Mouse (Mus musculus) frontal cortex, postnatal 25 days (tissue): ENCODE data around the gene Spata16.

Experiments used
- DNase-seq, 2 experiments: peaks; one replicate each; pipeline ENCODE4 v3.0.0; 2022; ENCODE audit warnings: low spot score in 2 of 2

The Spata16 gene

GRCm38 (mm10) chr3:26832954-26833353 lies 195.5 kb downstream of the Spata16 start:
- DNase-seq: no peak

- peak in 1 of 2 experiments; percentile 43 for DNase-seq
These were observed 197.0 kb downstream of the Spata16 start for GRCm38 (mm10) chr3:26834178-26835050.

GRCm38 (mm10) chr3:26835051-26835755 lies 197.8 kb downstream of the Spata16 start:
- DNase-seq: no peak

- DNase-seq: no peak
These were observed 207.6 kb downstream of the Spata16 start for GRCm38 (mm10) chr3:26845041-26845440.

- DNase-seq: no peak
These were observed 210.5 kb downstream of the Spata16 start for GRCm38 (mm10) chr3:26847935-26848334.

- DNase-seq: no peak
These were observed 212.8 kb downstream of the Spata16 start for GRCm38 (mm10) chr3:26850207-26850606.

- no peak for DNase-seq
These were observed 213.5 kb downstream of the Spata16 start for GRCm38 (mm10) chr3:26850691-26851563.

GRCm38 (mm10) chr3:26853557-26853956 lies 216.1 kb downstream of the Spata16 start:
- DNase-seq: no peak

- no peak for DNase-seq
These were observed 237.3 kb downstream of the Spata16 start for GRCm38 (mm10) chr3:26874706-26875105.

GRCm38 (mm10) chr3:26877291-26877690 lies 239.9 kb downstream of the Spata16 start:
- DNase-seq: no peak

GRCm38 (mm10) chr3:26916607-26917006 lies 279.2 kb downstream of the Spata16 start:
- no peak for DNase-seq

GRCm38 (mm10) chr3:26920986-26921385 lies 283.6 kb downstream of the Spata16 start:
- no peak for DNase-seq

- no peak for DNase-seq
These were observed 284.2 kb downstream of the Spata16 start for GRCm38 (mm10) chr3:26921576-26921975.

GRCm38 (mm10) chr3:26923391-26923790 lies 286.0 kb downstream of the Spata16 start:
- DNase-seq: no peak

- no peak for DNase-seq
These were observed 286.8 kb downstream of the Spata16 start for GRCm38 (mm10) chr3:26924212-26924611.

GRCm38 (mm10) chr3:26933079-26933478 lies 295.7 kb downstream of the Spata16 start:
- DNase-seq: no peak

GRCm38 (mm10) chr3:26936897-26937590 lies 299.6 kb downstream of the Spata16 start:
- no peak for DNase-seq

GRCm38 (mm10) chr3:26966776-26967175 lies 329.4 kb downstream of the Spata16 start:
- no peak for DNase-seq

- no peak for DNase-seq
These were observed 331.6 kb downstream of the Spata16 start for GRCm38 (mm10) chr3:26968852-26969513.

- no peak for DNase-seq
These were observed 333.1 kb downstream of the Spata16 start for GRCm38 (mm10) chr3:26970529-26970928.

- DNase-seq: no peak
These were observed 333.9 kb downstream of the Spata16 start for GRCm38 (mm10) chr3:26971276-26971675.
